Mouse (Mus musculus): ENCODE results near the gene Rad51b.

Gene Rad51b

DNA sequence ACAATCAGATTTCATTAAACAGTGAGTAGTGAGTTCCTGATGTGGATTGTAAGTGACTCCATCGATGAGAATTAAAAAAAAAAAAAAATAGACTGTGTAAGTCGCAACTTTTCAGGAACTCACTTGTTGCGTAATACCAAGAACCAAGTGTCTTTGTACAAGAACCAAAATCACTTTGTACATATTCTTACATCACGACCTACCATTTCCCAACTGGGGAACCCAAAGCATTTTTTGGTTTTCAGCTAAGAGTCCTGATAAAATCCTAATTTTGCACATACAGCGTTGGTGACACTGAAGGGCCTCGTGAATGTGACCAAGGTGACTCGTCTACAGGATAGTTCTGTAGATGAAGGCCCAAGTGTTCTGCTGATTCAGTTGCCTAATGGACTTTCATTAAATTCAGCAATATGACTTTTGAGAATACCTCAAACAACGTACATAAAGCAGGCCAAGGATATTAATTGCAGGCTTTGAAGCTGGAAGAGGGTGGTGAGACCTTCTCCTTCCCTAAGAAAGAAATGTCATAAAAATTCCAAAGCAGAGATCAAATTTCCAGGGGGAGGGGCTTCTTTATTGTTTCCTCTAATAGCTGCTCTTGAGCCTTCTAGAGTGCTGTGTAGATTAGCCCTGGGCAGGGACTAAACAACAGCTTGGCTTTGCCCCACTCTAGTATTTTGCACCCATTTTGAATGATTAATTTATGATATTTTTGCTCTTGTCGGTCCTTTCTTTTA is 316.9 kb downstream of the Rad51b start:
- no peak for DNase-seq (ENCODE audit: low spot score in 2 of 2)

DNA sequence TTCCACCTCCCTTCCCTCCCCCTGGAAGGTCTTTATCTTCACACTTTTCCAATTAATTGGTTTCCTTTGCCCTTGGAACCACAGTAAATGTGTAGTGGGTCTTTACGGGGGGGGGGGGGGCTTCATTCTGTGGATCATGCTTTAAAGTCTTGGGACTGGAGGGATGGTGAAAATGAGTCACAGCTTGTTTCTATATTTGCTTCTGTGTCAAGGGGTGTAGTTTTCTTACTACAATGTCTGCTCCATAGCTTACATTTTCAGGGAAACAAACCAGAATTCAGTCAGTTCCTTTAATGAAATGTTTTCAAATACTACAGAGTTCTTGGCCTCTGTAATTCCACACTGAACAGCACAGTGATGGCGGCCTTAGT is 317.5 kb downstream of the Rad51b start:
- DNase-seq (ENCODE audit: low spot score in 2 of 2) = no peak

DNA sequence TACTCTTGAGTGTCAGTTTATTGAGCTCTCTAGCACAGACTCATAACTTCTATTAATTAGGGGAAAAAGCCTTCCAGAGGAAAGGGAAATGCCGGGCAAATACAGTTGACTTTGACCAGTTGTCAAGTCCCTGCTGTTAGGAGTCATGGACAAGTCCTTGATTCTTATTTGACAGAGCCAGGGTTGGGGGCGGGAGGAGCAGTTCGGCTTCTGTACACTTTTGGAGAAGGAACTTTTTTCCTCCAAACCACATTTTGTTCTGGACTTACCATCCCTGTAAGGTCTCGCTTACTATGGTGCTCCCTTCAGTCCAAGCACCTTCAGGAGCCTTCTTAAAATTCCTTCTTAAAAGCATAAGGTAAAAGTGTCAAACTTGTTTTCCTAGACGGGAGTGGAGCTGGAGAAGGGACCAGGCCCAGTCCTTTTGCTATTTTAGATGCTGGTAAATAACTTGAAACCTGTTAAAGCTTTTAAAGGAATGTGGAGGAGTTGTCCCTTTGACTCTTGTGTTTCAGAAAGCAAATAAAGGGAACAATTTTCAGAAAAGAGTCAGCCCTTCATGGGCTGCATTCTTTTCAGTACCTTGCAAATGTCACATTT is 318.7 kb downstream of the Rad51b start:
- DNase-seq (ENCODE audit: low spot score in 2 of 2) = no peak

DNA sequence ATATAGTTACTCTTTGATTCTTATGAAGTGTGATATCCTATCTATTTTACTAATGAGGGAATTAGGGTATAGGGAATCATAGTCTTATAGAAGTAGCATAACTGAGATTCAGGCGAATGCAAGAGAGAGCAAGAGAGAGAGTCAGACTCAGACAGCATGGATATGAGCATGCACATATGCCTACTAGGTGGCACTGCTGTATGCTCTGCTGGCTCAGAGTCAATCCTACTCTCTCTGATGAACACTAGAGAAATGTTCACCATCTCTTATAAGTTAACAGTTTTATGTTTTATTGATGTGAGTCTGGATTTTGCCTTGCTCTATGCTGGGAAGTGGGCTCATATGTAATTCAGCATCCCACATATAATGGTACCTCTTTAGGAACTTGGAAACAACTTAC is 321.9 kb downstream of the Rad51b start:
- no peak for DNase-seq (ENCODE audit: low spot score in 2 of 2)

DNA sequence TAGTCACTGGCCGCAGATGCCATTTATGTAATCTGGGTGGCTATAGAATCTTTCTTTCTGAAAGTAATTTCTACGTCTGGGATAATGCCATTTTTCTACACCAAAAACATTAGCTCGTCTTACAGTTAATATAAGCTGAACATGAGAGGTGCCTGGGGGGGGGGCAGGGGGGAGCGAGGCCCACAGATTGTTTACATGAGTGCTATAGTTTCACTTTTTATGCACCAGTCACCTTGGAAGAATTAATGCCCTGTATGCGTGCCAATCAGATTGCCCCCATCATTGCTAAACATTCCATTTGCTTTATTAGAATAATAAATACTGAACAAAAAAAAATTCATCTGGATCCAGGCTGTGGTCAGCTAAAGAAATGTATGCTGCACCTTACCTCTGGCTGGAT is 323.6 kb downstream of the Rad51b start:
- no peak for DNase-seq (ENCODE audit: low spot score in 2 of 2)

DNA sequence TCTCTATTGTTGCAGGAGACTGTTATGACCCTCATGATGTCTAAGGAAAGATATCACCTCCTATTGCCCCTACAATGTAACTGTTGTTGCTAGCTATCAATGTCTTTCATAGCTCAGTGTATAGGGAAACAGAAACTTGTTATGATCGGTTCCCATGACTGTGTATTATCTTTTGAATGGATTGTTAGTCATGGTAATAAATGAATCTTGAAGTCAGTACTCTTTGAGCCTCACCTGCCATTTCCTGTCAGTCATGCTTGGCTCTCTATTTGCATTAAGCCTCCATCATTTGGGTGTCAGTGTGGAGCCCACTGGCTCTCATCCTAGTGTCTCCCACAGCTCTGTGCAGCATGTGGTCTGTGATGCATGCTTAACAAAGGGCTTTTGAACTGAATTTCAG is 326.2 kb downstream of the Rad51b start:
- DNase-seq (ENCODE audit: low spot score in 2 of 2) = no peak

DNA sequence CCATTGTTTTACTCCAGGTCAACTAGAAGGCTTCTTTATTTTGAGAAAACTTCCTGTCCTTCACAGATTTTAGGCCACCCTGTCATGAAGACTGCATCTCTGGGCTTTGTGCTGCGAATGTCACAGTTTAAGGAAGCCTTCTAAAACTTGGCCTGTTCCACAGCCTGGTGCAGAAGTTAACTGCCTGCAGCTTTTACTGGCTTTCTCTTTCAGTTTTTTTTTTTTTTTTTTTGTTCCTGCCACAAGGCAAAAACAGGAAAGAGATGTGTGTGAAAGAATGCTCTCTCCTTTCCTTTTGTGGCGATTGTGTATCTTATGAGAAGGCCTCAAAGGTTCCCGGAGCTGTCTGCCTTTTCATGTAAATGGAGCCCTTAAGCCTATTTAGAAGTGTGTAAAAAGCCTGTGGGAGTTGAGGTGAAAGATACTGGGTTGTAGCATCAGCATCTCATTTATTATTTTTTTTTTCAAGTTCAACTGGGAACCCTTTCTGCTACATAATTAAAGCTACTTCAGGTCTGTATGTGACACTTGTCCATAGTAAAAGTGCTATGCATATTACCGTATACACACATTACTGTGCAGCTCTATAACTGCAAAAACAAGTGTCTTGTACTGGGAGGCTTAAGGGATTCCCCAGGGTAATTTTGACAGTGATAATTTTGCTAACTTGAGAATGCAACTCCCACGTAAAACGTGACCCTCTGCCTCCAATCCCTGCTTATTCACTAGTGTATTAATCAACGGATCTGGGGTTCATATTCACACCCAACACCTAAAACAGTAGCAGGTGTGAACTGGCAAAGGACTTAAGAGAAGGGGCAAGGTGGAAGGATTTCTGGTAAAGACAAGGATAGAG is 328.8 kb downstream of the Rad51b start:
- DNase-seq (ENCODE audit: low spot score in 2 of 2) = no peak

DNA sequence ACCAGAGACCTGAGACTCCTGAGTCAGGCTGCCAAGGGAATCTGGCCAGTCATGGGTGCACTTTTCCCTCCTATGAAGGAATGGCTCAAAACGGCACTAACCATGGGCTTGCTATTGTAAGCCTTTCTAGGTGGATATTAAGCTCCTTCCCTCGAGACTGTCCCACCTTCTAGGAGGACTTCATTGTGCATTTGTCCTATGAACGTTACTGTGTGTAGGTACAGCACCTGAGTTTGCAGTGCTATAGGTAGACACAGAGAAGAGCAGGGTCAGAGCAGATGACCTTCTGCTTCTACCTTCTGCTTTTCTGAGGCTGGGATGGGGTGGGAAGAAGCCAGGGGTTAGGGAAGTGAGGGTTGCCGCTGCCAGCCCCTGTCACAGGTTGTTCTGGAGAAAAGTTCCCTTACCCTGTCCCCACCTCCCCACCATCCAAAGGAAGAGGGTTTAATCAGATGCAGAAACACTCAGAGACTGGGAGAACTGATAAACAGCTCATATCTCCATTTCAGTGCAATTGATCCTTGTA is 329.5 kb downstream of the Rad51b start:
- no peak for DNase-seq (ENCODE audit: low spot score in 2 of 2)

DNA sequence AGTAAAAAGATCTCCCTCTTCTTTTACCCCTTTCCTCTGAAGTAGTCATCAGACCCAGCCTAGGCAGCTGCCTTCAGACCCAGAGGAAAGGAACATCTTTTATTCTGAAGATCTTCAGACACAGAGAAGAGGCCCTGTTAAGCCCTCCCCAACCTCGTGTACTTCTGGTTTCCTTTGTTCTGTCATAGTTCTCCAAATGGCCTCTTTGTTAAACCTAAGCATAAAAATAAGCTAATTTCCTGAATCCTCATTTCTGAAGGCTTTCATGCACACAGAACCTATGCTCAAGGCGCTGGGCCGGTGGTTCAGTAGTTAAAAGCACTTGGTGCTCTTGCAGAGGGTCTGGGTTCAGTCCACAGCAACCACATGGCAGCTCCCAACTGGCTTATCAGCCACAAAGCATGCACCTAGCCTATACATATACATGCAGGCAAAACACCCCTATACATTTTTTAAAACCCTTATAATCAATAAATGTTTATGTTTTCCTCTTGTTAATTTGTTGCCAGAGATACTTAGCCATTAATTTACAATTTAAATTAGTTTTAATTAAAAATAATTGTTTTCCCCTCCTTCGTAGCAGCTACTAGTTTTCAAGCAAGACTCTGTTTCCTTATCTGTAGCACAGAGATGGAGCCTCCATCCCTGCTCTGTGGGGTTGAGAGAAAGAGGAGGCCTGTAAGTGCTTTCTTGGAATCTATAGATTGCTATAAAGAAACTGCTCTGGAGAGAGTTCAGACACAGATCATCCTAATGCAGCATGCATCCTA is 330.5 kb downstream of the Rad51b start:
- no peak for DNase-seq (ENCODE audit: low spot score in 2 of 2)

DNA sequence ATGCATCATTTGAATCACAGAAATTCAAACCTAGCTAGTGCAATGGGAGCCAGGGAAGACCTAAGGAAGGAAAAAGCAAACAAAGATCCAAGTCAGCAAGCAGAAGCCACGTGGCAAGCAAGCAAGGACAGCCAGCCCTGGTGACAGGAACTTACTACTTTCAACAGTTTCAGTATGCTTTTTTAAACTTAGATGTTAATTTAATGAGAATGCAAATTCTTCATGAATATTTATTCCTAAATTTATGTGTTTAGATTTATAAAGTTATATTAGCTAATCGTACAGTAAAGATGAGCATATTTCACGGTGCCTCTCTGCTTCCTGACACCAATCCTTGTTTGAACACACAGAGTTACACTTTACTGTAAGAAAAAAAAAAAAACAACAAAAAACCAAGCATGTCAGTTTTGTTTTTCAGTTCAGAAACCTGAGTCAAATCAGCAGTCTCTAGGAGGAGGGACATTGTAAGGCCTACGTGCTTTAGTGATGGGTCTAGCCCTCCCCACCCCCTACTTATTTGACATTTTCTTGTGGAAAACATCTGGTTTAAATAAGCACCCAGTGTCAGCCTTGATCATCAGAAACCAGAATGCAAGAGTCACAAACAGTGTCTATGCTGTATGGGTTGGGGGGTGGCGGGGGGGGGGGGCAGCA is 331.2 kb downstream of the Rad51b start:
- DNase-seq (ENCODE audit: low spot score in 2 of 2) = no peak

DNA sequence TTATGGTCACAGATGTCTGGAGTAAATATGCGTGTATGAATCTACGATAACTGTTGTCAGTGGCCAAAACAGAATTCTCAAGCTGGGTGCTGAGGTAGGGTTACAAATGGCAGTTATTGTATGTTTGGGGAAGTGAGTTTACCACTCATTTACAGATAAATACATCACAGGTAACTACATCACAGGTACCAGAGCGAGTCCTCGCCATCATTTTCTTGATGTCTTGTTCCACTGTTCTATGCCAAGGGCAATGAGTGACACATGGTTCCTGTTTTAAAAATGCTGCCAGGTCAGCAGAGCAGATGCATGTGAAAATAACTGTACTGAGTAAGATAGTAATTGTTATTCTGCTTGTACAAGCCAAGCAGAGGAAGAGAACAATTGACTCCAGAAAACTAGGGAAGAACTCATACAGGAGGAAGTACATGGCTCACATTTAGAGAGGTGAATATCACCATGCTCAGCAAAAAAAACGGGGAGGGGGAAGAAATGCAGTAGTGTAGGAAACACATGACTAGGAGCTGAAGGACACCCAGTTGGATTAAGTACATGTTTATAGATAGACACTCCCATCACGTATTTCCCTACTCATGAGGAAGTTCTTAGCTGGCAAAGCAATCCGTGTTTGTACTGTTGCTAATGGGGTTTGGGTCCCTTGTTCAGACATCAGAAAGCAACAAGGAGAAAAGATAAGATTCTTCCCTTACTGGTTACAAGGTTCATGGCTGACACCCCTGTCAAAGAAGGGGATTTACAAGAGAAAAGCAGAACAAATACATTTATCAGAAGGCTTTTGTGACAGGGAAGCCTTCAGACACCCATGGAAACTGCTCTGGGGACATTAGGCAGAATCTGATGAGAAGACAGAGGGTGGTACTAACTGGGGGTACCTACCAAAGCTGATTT is 333.1 kb downstream of the Rad51b start:
- DNase-seq (ENCODE audit: low spot score in 2 of 2) = no peak

DNA sequence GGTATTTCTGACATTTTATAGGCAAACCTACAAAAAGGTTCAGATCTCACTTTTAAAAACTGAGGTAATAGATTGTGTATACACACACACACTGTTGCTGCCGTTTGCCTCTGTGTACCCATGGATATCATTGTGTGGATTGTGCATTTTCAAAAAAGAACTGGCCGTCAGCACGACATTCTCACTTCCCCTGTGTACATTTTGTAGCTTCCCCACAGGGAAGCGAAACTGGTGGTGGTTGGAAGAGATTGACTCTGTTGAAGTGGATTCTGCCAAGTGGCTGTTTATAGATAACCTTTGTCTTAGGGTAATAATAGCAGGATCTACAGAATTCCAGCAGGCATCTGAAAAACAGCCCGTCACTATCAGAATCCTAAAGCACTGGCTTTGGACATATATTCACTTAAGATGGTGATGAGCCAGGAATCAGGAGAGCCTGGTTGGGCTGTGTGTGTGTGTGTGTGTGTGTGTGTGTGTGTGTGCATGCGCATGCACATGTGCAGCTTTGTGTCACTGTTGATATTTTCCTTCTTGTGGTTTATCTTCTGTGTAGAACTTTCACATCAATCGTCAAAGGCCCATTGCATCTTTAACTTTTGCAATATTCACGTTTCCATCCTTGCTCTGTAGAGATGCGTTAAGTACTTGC is 336.5 kb downstream of the Rad51b start:
- no peak for DNase-seq (ENCODE audit: low spot score in 2 of 2)

DNA sequence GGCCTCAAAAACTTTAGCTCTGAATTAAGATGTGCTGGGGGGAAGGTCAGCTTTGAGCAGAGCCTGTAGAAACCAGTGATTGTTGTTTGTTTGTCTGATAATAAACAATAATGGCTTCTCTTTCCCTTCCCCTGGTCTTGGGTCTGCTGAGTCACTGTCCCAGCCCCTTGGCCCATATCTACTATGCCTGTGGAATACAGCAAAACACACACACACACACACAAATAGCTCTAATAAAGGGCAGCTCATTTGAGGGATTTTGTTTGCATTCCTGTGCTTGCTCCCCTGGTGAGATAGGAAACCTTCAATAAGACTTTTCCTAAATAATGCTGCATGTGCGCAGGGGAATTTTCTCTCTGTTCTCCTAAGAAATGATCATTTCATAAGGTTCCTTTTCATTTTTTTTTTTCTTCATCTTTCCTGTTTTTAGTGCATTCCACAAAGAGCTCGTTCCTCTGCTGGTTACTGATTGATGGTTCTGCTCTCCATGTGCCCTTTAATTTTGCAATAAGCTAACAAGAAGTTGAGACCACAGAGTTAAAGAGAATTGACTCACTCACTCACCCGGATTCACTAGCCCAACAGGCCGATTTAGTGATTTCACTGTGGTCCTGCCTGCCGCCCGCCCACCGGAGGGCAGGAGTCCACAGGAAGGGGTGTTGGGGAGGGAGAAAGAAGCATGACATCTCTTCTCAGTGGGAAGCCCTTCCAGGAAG is 344.6 kb downstream of the Rad51b start:
- no peak for DNase-seq (ENCODE audit: low spot score in 2 of 2)

DNA sequence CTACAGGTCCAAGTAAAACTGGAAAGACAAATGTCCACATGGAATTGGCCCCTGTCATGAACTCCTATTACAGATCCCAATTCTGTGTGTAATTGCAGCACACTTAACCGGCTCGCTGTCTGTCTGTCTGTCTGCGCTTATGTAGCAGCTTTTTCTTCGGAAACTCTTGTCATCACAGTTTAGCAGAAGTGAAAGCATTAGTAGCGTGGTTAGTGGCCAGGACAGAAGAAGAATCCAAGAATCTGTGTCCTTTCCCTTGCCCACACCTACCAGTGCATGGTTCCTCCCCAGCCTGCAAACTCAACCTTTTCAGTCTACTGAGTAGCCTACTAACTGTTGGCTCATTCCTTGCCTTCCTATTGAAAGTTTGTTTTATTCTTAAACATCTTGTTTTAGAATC is 345.6 kb downstream of the Rad51b start:
- no peak for DNase-seq (ENCODE audit: low spot score in 2 of 2)

DNA sequence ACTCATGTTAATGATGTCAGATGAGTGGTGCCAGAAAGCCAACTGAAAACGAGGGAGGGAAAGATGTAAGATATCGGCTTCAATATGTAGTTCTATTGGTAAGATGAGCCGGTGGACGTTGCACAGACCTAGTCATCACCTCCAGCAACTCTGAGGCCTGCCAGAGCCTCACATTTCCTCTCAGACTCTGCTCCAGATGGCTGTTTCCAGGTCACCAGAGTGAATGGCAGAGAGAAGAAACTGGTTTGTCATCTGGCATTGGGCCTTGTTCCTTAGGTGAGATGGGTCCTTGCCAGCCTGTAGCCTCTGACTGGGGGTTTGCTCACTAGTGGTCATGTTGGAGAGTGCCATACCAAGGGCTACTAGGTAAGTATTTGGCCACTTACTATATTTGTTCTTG is 348.6 kb downstream of the Rad51b start:
- DNase-seq (ENCODE audit: low spot score in 2 of 2) = no peak

DNA sequence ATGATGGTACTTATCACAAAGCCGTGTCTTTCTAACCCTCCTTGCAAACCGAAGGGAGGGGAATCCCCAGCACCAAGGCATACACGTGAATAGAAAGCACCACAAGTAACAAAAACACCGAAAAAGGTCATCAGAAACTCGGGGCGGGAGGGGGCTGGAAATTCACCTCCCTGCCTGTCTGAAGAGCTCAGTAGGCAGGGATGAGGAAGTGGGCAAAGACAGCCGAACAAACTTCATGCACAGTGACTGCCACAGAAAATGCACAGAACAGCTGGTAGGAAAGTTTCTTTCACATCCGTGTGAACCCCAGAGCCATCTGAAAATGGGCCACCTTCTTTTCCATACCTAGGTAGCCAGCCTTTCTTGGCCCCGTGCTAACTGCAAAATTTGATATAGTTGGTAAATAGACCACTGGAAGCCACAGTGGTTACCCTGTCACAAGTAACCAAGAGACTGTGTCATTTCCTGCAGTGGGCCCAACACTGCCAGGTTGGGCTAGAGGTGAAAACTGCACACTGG is 349.6 kb downstream of the Rad51b start:
- no peak for DNase-seq (ENCODE audit: low spot score in 2 of 2)

DNA sequence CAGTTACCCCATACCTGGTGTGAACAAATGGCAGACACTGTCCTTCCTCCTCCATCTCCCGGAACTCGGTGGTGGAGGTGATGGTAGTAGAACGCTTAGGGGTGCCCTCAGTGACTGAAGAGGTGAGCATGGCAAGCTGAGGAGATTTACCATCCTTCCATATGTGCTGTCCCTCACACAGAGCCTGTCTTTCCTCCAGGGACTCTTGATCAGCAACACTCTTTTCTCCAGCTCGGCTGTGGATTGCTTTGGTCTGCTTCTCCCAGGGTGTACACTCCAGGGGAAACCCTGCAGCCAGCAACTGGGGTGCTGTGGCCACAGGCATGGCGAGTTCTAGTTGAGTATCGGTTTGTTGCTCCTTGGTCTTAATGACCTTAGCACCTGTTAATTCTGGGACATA is 350.3 kb downstream of the Rad51b start:
- no peak for DNase-seq (ENCODE audit: low spot score in 2 of 2)

DNA sequence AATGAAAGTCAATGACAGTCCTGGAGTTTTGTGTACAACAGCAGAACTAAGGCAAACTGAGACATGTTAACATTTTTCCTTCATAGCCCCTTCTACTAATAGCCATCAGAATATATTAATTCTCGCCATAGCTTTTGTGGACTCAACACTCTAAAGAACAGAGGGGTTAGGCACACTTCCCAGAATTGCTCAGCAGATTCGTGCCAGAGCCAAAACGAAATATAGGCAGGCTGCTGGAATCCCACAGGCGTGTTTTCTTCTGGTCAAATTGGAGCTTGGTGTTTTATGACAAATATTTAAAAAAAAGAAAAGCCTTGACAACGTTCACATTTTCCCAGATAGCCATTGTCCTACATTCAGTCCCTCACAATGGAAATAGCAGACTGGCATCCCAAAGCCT is 350.9 kb downstream of the Rad51b start:
- no peak for DNase-seq (ENCODE audit: low spot score in 2 of 2)
